Comparison of ENCODE assay signal across 12 mouse cellular contexts in the genomic region with DNA sequence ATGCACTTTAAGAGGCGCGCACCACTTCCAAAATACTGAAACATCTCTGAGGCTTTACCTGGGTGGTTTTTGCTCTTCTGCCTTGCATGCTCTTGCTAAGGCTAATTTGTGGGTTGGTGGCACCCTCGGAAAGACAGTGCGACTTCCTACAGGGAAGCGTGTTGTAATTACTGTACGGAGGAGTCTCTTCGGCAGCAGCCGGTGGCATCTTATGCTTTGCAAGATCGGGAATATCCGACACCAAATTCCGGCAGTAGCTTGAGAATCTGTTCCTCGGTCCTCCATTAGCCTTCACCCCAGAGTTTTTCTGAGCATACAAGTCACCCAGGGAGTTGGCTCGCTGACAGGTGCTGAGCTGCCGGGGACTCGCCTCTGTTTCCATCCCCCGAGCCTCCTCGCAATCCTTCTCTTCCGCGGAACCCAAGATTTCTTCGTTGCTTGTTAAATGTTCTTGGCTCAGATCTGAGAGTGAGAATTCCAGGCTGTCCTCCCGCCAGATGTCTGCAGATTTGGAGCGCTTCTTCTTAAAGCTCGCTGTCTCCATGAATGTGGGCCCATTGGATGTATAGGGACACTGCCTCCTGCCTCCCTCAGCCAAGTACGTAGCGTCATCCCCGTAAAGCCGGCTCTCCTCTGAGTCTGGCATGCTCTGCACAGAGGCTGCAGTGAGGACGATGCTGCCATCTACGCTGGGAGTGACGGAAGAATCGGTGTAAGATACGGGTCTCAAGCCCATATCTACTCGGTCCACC.
A peak's percentile ranks its signal among the peaks of the same experiment; 100 is the strongest.
DNase-seq lines count a peak whose midpoint lies in the region; ATAC-seq lines count a peak whose summit lies in the region.
"Had no signal": no experiment of that assay in that cellular context is flagged by ENCODE, and none has a peak within 500 bp of the region (broad histone marks: within the 10 kb centered on the region; RNA-seq: fewer than 3 reads in every experiment).

No protein-coding gene starts in this region.

- H3K4me3 ChIP-seq in liver, embryonic 11.5 days (ENCODE audit: low read depth, low read length), result no peak overlapping the region
- H3K4me3 ChIP-seq: embryonic facial prominence, embryonic 13.5 days; neural tube, embryonic 12.5 days had no signal

- no peak overlapping the region for H3K4me2 ChIP-seq in liver, embryonic 11.5 days
- H3K4me2 ChIP-seq: embryonic facial prominence, embryonic 13.5 days; neural tube, embryonic 12.5 days had no signal

- 89% methylated on average over 33 of the region's 33 CpGs for WGBS in liver, embryonic 11.5 days

- no peaks in the 10 kb centered on the region for H3K36me3 ChIP-seq in liver, embryonic 11.5 days (ENCODE audit: control insufficient read depth, insufficient read depth, low read length)

- H3K27ac ChIP-seq in liver, embryonic 11.5 days (ENCODE audit: low read depth, low read length), result no peak overlapping the region
- H3K27ac ChIP-seq: embryonic facial prominence, embryonic 13.5 days; liver, embryonic 14.5 days; neural tube, embryonic 12.5 days had no signal

- no peak for ATAC-seq in liver, embryonic 11.5 days (replicated peaks; ENCODE audit: low FRiP score)
- ATAC-seq: Patski had no signal

- H3K9ac ChIP-seq in liver, embryonic 11.5 days (ENCODE audit: low read depth, low read length), result no peak overlapping the region
- H3K9ac ChIP-seq: embryonic facial prominence, embryonic 13.5 days; liver, embryonic 14.5 days; neural tube, embryonic 12.5 days had no signal

- DNase-seq in left cerebral cortex, adult 18-20 months (ENCODE audit: low spot score in 2 of 2), result peak; percentile 65 to 72
- DNase-seq in left cerebral cortex, adult 11 months (ENCODE audit: low spot score), result no peak
- DNase-seq in cerebellum, adult 18-20 months, result peak; percentile 64 to 72
- DNase-seq in frontal cortex, postnatal 36 days (ENCODE audit: low spot score in 2 of 2), result peak; percentile 74 to 84
- peak; percentile 75 for DNase-seq in right cerebral cortex, adult 18-20 months
- no peak for DNase-seq in adrenal gland, postnatal 4 days (ENCODE audit: low spot score in 2 of 2)
- no peak for DNase-seq in T-cell, adult 2 months (ENCODE audit: low spot score)
- no peak for DNase-seq in liver, embryonic 11.5 days (ENCODE audit: low spot score)

- no peaks in the 10 kb centered on the region for H3K27me3 ChIP-seq in liver, embryonic 11.5 days (replicated peaks; ENCODE audit: control insufficient read depth, insufficient read depth, low read length)
- H3K27me3 ChIP-seq: embryonic facial prominence, embryonic 13.5 days; neural tube, embryonic 12.5 days; Patski had no signal

- no peaks in the 10 kb centered on the region for H3K4me1 ChIP-seq in liver, embryonic 11.5 days (replicated peaks; ENCODE audit: control insufficient read depth, insufficient read depth, low read length)

- H3K9me3 ChIP-seq in liver, embryonic 11.5 days (ENCODE audit: control insufficient read depth, low read length), result no peaks in the 10 kb centered on the region

Comparison
In these comparisons a context has a peak if more than half of its experiments do, and no peak if none do; other contexts are left out.
1. DNase-seq: peak in left cerebral cortex, adult 18-20 months (2 of 2), cerebellum, adult 18-20 months (2 of 2), frontal cortex, postnatal 36 days (2 of 2) and right cerebral cortex, adult 18-20 months (single experiment); none in left cerebral cortex, adult 11 months (single experiment), adrenal gland, postnatal 4 days (0 of 2), T-cell, adult 2 months (single experiment) and liver, embryonic 11.5 days (single experiment).